Mouse (Mus musculus) layer of hippocampus, adult 9-10 months (tissue): ENCODE results near the gene Hoxc5.

Source experiments
- DNase-seq: peaks from one replicate; pipeline ENCODE4 v3.0.0; 2022; ENCODE audit warnings: low spot score

The Hoxc5 gene

GRCm38 (mm10) chr15:102967511-102968397 is 511 bp downstream of the Hoxc5 start:
- DNase-seq, result no peak

GRCm38 (mm10) chr15:102969296-102969695 is 2.1 kb downstream of the Hoxc5 start:
- no peak for DNase-seq

GRCm38 (mm10) chr15:102970740-102971139 is 3.5 kb downstream of the Hoxc5 start:
- no peak for DNase-seq

- DNase-seq, result no peak
Measured at GRCm38 (mm10) chr15:102972254-102972653, 5.0 kb downstream of the Hoxc5 start.

GRCm38 (mm10) chr15:102972753-102973152 is 5.5 kb downstream of the Hoxc5 start:
- DNase-seq, result no peak

- DNase-seq, result no peak
Measured at GRCm38 (mm10) chr15:102975034-102975433, 7.8 kb downstream of the Hoxc5 start.

GRCm38 (mm10) chr15:102975688-102976111 is 8.5 kb downstream of the Hoxc5 start:
- no peak for DNase-seq

GRCm38 (mm10) chr15:102976171-102976570 is 8.9 kb downstream of the Hoxc5 start, which contains the start of gene Hoxc9:
Hoxc9 (plus strand) TSS chr15:102976439.
- DNase-seq, result no peak

GRCm38 (mm10) chr15:102976631-102977422 is 9.6 kb downstream of the Hoxc5 start:
- DNase-seq, result no peak

- no peak for DNase-seq
Measured at GRCm38 (mm10) chr15:102977423-102977974, 10.3 kb downstream of the Hoxc5 start.

GRCm38 (mm10) chr15:102978615-102979515 is 11.6 kb downstream of the Hoxc5 start:
- DNase-seq, result no peak

GRCm38 (mm10) chr15:102979936-102980335 is 12.7 kb downstream of the Hoxc5 start:
- DNase-seq, result no peak

GRCm38 (mm10) chr15:102980352-102980751 is 13.1 kb downstream of the Hoxc5 start:
- DNase-seq, result no peak

GRCm38 (mm10) chr15:102980912-102981311 is 13.7 kb downstream of the Hoxc5 start:
- DNase-seq, result no peak

- DNase-seq, result no peak
Measured at GRCm38 (mm10) chr15:102981379-102982288, 14.4 kb downstream of the Hoxc5 start.

GRCm38 (mm10) chr15:102983716-102984115 is 16.5 kb downstream of the Hoxc5 start:
- no peak for DNase-seq

GRCm38 (mm10) chr15:102984521-102984920 is 17.3 kb downstream of the Hoxc5 start:
- no peak for DNase-seq

- no peak for DNase-seq
Measured at GRCm38 (mm10) chr15:102984925-102985324, 17.7 kb downstream of the Hoxc5 start.

- peak; percentile 89 for DNase-seq
Measured at GRCm38 (mm10) chr15:102987124-102987833, 20.0 kb downstream of the Hoxc5 start.

- no peak for DNase-seq
Measured at GRCm38 (mm10) chr15:102988078-102988477, 20.8 kb downstream of the Hoxc5 start.
